Mouse (Mus musculus) NIH3T3 (cell line): ENCODE measurements at regions not wholly inside any gene's neighbourhood (a gene's known extent, or its start where the extent isn't known, plus 50 kb on each side); places are given as distances from the start of the nearest gene placed in this dataset.

ENCODE experiments used
- DNase-seq: peaks from one replicate; pipeline ENCODE4 v3.0.0-alpha.2; 2012; ENCODE audit warnings: low read depth

DNA sequence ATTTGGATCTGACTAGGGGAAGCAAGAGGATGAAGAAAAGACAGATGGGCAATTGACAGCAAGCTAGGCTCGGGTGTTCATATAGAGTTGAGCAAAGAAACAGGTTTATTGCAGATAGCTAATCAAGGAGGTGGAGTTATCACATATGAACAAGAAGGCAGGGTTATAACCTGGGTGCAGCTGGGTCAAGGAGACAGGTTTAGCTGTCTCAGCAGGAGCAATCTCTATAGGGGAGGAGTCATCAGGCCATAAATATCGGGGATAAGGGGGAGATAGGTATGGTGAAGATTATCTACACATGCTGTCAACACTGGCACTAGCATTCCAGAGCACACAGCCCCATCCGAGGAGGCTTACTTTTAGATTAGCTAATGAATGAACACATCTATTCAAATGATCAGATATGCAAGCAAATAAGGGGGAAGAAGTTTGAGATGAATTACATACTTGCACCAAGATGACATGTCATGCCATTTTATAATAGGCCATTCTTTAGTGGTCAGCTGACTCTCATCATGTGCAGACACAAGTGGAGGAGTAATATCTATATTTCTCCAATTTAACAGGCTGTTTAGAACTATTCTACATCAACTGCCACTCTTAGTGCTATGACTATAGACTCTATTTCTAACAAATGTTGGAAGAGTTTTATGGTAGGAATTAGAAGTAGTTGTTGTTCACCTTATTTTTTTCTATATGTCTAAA is 76.9 kb downstream of the Lhx9 start:
- no peak for DNase-seq

DNA sequence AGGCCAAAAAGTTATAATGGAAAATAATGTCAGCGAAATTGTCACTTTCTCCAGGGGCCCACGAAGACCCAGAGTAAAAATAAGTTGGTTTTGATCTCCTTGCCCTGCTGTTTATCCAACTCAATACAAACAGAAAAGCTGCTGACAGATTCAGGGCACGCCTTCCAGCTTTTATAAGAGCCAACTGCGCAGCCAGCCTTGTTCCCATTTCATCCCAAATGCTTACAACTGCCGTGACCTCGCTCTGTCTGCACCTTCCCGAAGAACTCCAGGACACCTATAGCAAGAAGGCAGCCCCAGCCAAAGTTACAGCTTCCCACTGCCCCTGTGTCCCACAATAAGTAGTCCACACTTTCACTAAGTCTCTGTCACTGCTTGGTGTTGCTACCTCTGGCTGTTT is 85.5 kb downstream of the Lhx9 start:
- DNase-seq: no peak

DNA sequence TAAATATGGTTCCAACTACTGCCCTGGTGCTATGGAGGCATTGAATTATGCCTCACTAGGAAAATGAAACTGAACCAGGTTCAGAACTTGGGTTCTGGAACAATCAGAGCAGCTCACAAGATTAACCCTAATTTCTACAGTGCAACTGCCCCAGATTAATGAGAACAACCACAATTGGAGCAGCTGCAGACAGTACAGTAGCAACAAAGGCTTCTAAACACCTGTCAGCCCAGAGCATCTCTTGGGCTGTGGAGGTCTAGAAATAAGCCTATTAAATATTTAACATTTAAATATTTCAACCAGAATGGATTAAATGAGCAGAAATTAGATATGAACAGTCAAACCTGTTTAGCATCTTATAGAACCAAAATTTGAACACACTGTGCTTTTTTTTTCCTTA is 90.6 kb downstream of the Lhx9 start:
- no peak for DNase-seq

DNA sequence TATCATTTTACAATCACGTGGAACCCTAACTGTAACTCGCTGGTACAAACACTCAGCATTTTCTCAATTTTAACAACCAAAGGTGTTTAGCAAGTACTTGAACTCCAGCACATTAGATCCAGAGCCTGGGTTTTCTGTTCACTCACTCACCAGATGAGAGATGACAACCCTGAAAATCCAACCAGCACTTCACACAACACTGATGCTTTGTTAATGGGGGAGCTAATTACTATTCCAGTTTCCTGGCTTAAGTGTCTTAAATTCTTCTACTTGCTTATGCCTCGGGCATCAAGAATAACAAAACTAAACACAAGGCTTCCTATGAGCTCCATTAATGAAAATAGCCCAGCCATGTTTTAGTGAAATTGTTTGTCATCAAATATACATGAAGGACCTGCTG is 113.4 kb upstream of the Nek7 start:
- DNase-seq: no peak

DNA sequence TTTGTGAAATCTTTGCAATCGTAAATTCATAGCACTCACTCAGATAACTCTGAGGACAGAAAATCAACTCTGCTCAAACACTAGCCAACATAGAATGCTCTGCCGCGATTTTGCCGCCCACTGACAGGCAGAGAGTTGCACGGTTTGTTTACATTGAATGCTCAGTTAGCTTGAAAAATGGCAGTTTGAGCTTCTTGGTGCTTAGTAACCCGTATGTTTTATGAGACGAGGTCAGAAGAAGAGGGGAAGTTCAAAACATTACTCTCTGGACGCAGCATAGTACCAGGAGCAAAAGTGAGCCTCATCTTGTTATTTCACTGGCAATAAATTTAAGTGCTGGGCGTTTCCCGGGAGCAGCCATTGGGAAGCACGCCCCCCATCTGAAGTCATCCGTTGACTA is 111.1 kb upstream of the Nek7 start:
- DNase-seq: no peak

DNA sequence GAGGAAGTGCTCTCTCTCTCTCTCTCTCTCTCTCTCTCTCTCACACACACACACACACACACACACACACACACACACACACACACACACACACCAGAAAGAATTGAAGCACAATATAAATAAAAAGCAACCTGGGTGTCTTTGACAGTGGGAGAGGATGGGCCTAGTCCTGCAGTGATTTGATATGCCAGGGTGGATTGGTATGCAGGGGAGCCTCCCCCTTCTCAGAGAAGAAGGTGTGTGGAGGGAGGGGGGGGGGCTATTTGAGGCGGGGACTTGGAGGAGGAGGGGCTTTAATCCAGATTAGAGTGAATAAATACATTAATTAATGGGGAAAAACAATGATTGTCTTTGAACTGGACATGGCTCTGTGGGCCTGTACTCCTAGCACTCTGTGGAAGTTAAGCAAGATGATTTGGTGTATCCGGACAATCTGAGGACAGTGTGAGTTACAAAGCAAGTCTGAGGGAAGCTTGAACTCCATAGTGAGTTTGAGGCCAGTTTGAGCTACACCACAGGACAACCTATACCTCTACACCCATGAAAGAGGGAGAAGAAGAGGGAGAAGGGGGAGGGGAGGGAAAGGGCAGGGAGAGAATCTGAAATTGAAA is 109.3 kb upstream of the Nek7 start:
- no peak for DNase-seq

DNA sequence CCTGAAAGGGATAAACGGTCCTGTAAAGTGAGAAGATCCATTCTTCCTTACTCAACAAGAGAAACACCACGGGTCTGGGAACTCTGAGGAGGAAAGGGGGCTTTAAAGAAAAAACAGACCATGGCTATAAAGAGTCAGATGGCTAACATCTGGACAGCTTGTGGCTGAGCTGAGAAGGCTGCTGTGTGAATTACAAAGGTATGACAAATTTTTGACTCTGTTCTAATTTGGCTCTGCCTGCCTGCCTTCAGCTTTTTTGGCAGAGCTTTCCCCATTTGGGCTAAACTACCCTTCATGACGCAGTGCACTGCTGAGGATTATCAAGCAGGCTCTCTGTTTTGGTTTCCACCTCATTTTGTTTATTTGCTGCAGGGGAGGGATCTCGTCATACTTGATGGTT is 100.8 kb upstream of the Nek7 start:
- peak; percentile 41 for DNase-seq

DNA sequence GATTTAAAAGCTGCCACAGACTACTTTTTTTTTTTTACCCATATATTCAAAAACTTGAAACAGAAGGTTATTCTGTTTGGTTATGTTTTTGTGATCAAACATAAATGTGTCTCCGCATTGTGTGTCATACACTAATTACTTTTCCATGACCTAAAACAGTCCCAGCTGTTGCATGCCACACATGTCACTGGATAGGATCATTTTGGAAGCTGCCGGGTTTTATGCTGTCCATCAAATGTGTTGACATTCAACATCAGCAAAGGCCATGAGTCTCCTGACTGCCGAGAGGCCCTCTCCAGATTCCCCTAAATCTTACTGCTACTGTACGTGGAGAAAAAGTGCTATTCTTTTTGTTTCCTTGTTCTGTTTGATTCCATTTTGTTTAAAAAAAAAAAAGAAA is 99.4 kb upstream of the Nek7 start:
- DNase-seq: no peak

DNA sequence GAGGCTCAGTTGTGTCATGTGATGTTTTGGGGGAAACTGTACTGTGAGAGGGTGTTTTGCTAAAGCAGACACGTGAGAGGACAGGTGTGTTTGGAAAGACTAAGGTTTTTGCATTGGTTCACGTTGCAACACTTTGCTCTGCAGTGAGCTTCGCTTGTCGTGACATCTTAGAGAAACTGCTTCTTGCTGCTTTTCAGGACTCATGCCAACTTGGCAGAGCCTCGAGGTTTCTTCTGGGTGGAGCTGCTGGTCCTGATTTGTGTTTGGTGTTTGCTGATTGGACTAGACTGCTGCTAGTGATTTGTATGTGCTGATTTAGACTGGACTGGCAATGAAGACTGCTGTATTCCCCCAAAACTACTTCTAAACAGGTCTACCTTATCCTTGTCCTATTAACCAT is 97.0 kb upstream of the Nek7 start:
- peak; percentile 50 for DNase-seq

DNA sequence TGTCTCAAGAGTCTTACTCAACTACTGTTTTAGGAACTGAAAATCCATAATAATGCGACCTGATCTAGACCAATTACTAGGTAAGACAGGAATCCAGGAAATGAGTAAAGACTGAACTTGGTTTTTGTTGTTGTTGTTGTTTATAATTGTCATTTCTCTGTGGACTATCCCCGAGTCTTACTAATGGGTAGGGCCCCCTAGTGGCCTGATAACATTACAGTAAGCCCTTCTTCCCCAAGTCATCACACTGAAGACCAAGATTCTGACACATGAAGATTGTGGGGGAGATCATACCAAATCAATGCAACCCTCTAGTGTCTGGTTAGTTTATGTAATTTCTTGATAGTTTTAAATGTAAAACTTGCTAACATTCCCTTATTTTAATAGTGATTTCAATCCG is 95.2 kb upstream of the Nek7 start:
- no peak for DNase-seq

DNA sequence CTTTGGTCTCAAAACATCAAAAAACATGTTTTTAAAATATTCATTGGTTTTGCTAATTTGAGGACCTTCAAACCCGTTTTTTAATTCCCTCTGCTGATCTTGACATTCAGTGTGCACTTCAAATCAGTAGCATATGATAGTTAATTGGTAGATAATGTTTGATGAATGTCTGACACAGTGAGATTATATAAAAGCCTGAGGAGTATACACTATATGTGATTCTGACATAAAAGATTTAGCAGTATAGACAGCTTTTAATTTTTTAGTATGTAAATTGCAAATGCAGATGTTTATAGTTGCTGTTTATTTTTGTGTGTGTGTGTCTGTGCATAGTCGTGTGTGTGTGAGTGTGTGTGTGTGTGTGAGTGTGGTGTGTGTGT is 89.3 kb upstream of the Nek7 start:
- DNase-seq: no peak

DNA sequence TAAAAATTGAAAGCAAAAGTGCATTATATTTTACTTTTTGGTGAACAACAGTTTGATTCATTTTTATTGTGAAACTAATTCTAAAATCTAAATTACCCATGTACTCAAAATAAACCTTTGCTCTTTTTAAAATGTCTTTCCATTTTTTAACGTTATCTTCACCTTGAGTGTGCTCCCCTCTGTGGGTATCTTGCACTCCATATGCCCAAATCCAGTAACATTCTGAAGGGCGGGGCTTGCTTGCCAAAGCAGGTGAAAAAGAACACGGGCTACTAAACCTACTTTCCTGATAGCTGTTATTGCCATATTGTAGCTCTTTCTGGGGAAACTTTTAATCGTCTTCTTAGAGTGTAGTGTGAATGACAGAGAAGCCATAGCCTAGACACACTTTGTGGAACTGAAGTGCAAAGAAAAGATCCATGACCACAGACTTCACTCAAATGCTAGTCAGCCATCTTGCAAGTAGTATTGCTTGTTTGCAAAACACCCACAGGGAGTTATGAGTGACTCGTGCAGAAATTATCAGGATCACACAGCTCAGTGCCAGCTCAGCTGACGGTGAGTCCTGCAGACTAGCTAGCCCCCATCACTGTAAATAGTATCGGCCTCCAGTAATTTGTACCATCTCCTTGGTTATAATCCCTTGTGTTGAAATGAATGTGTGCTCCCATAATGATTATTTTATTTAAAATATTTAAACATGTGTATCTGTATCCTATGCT is 88.7 kb upstream of the Nek7 start:
- peak; percentile 73 for DNase-seq

DNA sequence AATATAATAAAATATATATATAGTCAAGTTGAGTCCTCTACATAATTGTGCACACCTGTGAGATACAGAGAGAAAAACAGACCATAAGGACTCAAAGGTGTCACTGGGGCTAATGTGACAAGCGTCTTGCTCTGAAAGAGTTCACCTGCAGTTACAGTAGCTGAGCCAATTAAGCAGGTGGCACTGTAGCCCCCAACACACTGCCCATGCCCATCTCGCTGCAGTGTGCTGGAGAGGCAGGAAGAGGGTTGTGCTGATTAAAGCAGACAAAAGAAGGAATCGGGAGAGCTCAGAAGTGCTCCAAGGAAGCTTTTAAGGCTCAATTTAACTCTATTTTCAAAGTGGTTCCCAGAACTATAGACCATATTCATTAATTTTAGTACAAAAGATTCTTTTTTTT is 88.0 kb upstream of the Nek7 start:
- no peak for DNase-seq

DNA sequence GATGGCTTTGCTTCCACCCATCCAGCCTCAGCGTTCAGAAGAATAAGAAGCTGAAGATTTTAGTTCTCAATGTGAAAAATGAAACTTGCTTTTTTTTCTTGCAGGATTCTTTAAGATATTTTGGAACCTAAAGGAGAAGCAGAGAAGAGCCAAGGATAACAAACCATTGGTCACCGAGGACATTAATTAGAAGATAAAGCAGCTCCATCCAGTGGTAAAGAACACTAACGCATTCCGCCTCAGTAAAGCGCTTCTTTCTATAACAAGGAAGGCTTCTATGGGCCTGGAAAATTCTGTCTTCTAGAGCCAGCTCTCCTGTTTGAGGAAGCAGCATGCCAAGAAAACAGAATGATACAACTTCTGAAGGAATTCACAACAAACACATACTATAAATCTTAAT is 83.3 kb upstream of the Nek7 start:
- peak; percentile 67 for DNase-seq

DNA sequence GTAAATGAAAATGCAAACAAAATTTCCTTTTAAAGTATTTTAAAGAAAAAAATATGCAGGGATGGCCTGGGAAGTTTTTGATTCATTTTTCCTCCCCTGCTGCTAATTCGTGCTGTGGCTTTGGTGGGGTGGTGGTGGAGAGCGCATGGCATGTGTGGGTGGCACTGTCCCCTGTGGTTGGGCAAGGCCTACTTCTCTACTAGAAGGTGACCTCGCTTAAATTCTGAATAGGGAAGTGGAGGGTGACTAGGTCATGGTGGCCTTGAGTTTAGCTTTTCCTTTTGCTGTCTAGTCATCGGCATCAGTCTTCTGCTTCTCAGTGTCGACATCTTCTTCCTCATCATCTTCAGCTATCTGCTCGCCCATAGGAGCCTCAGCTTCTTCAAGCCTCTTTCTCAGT is 69.3 kb upstream of the Nek7 start:
- DNase-seq: no peak

DNA sequence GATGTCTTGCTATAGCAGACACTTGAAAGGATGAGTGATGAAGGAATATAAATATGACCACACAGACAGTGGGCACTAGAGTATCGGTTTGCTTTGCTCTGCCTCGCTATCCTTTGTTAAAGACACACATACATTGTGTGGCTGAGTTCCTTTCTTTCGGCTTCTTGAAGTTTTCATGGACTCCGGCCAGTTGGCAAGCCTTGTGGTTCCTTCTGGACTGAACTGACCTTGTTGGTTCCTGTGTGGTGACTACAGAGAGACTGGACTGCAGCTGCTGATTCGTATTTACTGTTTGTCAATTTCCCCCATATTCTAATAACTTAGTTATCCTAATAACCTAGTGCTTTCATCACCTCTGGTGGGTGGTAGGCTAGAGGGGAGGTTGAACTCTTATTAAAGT is 66.8 kb upstream of the Nek7 start:
- peak; percentile 48 for DNase-seq

DNA sequence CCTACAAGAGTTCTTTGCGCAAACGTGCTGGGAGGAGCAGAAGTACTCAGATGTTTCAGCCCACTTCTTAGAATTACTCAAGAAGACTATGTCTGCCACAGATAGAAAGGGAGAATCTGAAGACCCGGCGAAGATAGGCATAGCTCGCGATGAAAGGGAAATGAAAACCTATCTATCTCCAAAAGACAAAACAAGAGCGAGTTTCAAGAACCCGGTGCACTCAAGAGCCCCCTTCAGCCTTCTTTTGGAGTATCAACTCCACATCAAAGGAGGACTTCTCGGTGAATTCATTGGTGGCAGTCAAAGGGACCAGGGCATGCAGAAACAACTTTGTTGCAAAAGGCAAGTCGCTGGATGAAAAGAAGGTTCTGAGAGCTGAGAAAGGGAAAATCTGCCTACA is 63.8 kb upstream of the Nek7 start:
- DNase-seq: no peak

DNA sequence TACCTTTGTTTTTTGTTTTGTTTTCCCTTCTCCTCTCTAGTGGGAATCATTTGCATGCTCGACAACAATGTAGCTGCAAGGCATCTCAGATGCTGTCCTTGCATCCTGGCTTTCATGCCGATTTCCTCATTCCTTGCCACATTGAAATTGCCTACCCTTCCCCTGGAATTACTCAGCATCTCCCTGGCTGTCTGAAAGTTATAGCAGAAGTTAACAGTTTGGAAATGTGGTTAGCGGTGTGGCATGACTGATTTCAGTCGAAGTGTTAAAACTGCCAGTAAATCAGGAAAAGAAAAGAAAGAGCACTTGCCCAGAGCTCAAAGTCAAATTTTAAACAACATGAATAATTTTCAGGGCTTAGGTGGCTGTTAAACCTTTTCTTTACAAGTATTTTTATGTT is 62.0 kb upstream of the Nek7 start:
- DNase-seq: peak; percentile 24

DNA sequence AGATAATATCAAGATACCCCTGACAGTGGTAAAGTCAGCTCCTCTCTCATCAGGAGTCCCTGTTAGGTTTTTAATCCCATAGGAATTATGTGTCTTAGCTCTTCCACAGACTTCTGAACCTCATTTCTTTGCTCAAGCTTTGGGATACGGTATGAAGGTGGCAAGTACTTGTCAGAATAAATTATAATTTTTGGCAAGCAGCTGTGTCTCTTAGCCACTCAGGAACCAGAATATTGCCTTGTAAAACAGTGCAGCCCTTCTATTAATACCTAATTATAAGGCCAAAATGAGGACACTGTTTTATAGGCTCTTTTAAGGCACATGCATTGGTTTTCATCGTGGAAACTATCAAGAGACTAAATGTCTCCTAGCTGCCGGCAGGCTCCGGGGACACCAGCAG is 54.3 kb upstream of the Nek7 start:
- no peak for DNase-seq
